Mouse (Mus musculus) granulocyte monocyte progenitor cell, adult 5-6 weeks (primary cell): ENCODE data around the gene Aadat. TPM values are rescaled to one million over a fixed set of nuclear protein-coding genes. Genes with fewer than 3 reads are reported as not detected.
A peak's percentile ranks its signal among the peaks of the same experiment; 100 is the strongest.
"Not testable (repeated sequence)": the region's sequence is repeated elsewhere in the genome, so short reads cannot be mapped to it uniquely, and the experiment has no call there.

Experiments
- ATAC-seq: replicated peaks from 2 replicates; pipeline ENCODE4 v1.8.0; 2016; ENCODE audit warnings: mild to moderate bottlenecking, moderate TSS enrichment, inconsistent platforms; ENCODE audit not compliant: poor library complexity, severe bottlenecking
- total RNA-seq, 2 experiments: library from RNA; stranded (forward) in 1 of 2; stranded (reverse) in 1 of 2; fragments of 200-712, 200-1000 nt in 1 of 2; fragments of >200 nt in 1 of 2; fragmentation: Nextera tagmentation in 1 of 2; gene quantifications; 2 replicates each; pipeline ENCODE4 v1.2.3; 2014 to 2017

Gene Aadat
- not detected in 2 replicates for total RNA-seq (2014; fragmentation: Nextera tagmentation)
- total RNA-seq (2017) = not detected in 2 replicates

DNA sequence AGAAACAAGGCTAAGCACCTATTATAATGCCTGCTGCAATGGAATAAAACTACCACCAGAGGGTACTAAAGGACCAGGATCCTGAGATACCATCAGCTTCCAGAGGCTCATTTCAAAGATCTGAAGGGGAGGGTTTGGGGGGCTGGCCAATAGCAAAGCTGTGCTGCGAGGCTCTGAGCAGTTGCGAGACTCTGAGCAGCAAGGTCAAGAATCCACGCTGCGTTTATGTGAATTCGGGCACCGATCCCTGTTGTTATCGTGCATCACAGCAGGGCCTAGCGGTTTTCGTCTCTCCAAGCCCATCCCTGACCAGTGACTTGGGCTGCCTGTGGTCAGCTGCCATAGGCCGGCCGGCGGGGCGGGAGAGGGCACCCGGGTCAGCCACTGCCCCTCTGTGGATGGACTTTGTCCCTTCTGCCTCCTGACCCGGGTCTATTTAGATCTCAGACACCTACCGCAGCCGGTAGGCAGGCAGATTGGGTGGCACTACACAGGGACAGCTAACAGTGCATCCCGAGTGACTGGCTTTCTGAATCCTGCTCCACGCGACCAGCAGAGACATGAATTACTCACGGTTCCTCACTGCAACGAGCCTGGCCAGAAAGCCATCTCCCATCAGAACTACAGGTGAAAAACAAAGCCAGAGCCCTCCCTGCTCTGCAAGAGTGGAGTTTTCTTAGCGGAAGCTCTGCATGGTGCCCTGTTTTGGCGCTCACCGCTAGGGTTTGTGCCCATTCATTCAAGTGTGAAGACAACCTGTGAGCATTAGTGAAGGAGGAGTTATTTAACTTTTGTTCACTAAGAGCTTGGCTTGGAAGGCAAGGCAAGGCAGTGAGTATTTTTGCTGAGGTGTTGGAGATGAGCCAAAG lies at the start of gene Aadat:
Gene Aadat (plus strand): TSS at position 280 of the 869 bp plus-strand sequence.
- peak; percentile 97 for ATAC-seq

DNA sequence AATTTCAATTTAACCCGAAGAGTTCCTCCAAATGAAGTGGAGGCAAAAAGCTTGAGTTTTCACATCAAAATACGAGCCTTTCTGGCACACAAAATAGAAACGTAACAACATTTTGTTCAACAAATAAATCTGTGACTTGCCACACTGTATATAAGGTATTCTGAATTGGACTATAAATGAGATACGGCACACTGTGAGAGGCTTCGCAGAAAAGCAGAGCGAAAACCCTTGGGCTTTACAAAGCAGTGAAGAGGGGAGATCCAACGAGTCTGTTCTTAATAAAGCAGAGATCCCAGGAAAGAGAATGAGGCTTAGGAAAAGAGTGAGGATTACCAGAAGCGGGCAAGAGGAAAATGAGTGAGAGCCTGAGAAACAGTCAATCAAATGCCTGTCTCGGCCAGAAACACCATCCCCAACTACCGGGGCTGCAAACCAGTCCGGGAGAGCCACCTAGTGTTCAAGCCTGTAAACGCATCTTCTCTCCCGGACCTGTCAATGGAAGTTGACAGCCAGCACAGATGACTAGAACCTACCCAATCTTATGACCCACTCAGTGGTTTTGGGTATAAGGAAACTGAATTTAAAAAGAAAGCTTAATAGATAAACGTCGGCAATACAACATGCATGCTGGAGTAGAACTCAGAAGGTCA lies 38.9 kb upstream of the Aadat start:
- ATAC-seq = peak; percentile 84

DNA sequence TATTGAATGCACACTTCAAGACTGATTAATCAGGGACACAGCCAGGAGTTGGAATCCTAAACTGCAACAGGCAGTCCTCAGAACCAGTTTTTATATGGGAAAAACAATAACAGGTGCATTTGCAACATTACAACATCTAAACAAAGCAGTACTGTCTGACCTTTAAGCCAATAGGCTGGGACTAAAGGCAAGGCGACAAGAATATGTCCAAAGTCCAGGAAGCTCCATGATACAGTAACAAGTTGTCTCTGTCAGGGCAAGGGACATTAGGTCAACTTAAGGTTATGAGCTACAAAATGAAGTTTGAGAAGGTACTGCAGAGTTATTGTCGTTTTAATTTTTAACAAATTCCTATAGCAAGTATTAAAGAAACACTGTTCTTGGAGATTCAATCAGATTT lies 15.6 kb upstream of the Aadat start:
- ATAC-seq = no peak

GRCm38 (mm10) chr8:60491871-60492270 lies 13.9 kb upstream of the Aadat start:
- no peak for ATAC-seq

- ATAC-seq = no peak
Measured at GRCm38 (mm10) chr8:60492471-60492870, 13.3 kb upstream of the Aadat start.

- no peak for ATAC-seq
Measured at GRCm38 (mm10) chr8:60494606-60495005, 11.1 kb upstream of the Aadat start.

GRCm38 (mm10) chr8:60495046-60495445 lies 10.7 kb upstream of the Aadat start:
- not testable (repeated sequence) for ATAC-seq

DNA sequence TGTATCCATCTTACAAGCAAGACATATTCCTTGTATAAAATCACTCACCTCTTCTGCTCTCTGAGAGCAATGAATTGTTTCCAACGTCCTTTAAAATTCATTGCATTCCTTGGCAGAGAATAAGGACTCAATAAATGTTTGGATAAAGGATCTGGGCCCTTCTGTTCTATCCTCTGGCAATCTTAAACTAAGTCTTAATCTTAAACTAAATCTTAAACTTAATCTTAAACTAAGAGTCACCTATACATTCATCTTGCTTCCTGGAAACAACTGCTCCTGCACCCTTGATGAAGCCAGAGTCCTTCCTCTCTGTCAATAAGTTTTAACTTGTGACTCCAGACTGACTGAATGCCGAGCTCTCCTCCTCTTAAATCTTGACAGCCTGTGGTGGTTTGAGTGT lies 2.6 kb upstream of the Aadat start, which contains the start of gene Gm10283:
Gene Gm10283 (minus strand): TSS at position 101 of the 400 bp plus-strand sequence.
- ATAC-seq = no peak

GRCm38 (mm10) chr8:60518286-60518685 lies 12.6 kb downstream of the Aadat start:
- no peak for ATAC-seq

GRCm38 (mm10) chr8:60534945-60535344 lies 29.2 kb downstream of the Aadat start:
- ATAC-seq = no peak

GRCm38 (mm10) chr8:60566783-60567182 lies 61.1 kb downstream of the Aadat start:
- ATAC-seq = no peak

- no peak for ATAC-seq
Measured at GRCm38 (mm10) chr8:60577231-60577630, 71.5 kb downstream of the Aadat start.

DNA sequence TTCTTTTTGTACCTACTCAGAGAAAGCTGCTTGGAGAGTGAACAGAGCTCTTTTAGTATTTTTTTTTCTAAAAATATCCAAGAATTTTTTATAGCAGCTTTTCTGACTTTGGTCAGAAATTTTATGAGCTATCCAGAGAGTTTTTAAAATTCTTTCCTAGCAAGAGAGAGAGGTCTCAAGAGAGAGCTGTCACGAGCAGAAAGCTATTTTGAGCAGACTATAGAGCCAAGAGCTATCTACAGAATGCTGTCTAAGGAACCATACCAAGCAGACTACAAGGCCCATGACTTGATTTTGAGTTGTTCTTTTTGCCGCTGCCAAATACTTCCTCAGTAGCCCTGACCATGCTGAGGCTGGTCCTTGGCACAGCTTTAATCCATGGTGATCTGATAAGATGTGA lies 77.6 kb downstream of the Aadat start:
- ATAC-seq = no peak

GRCm38 (mm10) chr8:60591352-60592105 lies 85.8 kb downstream of the Aadat start:
- ATAC-seq = not testable (repeated sequence)

- ATAC-seq = 0 out of 2 replicates have a peak, but pooled peaks have one; percentile 42
Measured at GRCm38 (mm10) chr8:60594761-60595160, 89.0 kb downstream of the Aadat start.

Other genes with a start within 250 kb of the Aadat start
- not detected in 2 replicates for gene Gm10283, start 2.7 kb upstream of the Aadat start, total RNA-seq (2014; fragmentation: Nextera tagmentation)
- gene Gm10283, start 2.7 kb upstream of the Aadat start, total RNA-seq (2017) = not detected in 2 replicates
- 2.9 and 3.1 TPM in 2 replicates for gene Mfap3l, start 126.9 kb downstream of the Aadat start, total RNA-seq (2014; fragmentation: Nextera tagmentation)
- 3.1 and 4.9 TPM in 2 replicates for gene Mfap3l, start 126.9 kb downstream of the Aadat start, total RNA-seq (2017)